Mouse (Mus musculus) forebrain, embryonic 12.5 days (tissue): ENCODE data around the gene Lrp5. TPM values are rescaled to one million over a fixed set of nuclear protein-coding genes. Genes with fewer than 3 reads are reported as not detected.

Source experiments
- ATAC-seq: fragments of 200-750 bp; cut with Nextera tagmentation; 2 replicates; pipeline ENCODE4 v1.8.0; 2017; ENCODE audit warnings: moderate TSS enrichment; ENCODE audit not compliant: low FRiP score
- H3K27ac ChIP-seq: fragments of 300-500 bp; sonication (generic); 2 replicates; pipeline ENCODE4 v1.5.1; 2016; ENCODE audit warnings: mild to moderate bottlenecking
- H3K27me3 ChIP-seq: fragments of 300-500 bp; sonication (generic); 2 replicates; pipeline ENCODE4 v1.6.1; 2016; ENCODE audit warnings: mild to moderate bottlenecking
- H3K36me3 ChIP-seq: fragments of 300-500 bp; sonication (generic); replicated peaks from 2 replicates; pipeline ENCODE4 v1.6.1; 2016; ENCODE audit warnings: mild to moderate bottlenecking
- H3K4me1 ChIP-seq: fragments of 300-500 bp; sonication (generic); 2 replicates; pipeline ENCODE4 v1.6.1; 2016
- H3K4me2 ChIP-seq: fragments of 300-500 bp; sonication (generic); 2 replicates; pipeline ENCODE4 v1.6.1; 2016; ENCODE audit warnings: mild to moderate bottlenecking, moderate library complexity
- H3K4me3 ChIP-seq: fragments of 300-500 bp; sonication (generic); replicated peaks from 2 replicates; pipeline ENCODE4 v1.5.1; 2016; ENCODE audit warnings: mild to moderate bottlenecking
- H3K9ac ChIP-seq: fragments of 300-500 bp; sonication (generic); 2 replicates; pipeline ENCODE4 v1.6.1; 2016; ENCODE audit warnings: mild to moderate bottlenecking
- H3K9me3 ChIP-seq: fragments of 300-500 bp; sonication (generic); 2 replicates; pipeline ENCODE4 v1.6.1; 2016
- WGBS: fragments of 180-500 bp; shearing (Covaris S2); methylation state at CpG from one replicate; pipeline ENCODE4 v1.1.7; 2016; 5-methylcytosine and 5-hydroxymethylcytosine counted together
- polyA plus RNA-seq: library from polyadenylated mRNA; unstranded; fragments of >200 nt; fragmentation: Nextera tagmentation; extraction: Ambion mirVana; gene quantifications from 2 replicates; pipeline ENCODE4 v1.2.1, GENCODE M21; 2016

Gene Lrp5
- polyA plus RNA-seq, 1 experiment from 2014 or later, result 3.2 TPM

DNA sequence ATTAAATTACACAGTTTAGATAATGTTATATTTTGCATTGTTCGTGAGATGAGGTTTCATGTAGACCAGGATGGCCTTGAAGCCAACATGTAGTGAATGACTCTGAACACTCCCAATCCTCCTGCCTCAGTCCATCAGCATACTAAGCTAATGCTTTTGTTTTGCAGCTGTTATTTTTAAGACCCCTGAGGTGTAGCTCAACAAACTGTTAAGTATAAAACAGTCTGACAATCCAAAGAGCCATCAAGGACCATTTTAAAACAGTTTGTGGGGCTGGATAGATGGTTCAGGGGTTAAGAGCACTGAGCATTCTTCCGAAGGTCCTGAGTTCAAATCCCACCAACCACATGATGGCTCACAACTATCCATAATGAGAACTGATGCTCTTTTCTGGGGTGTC is 124.1 kb downstream of the Lrp5 start:
- Histone ChIP-seq H3K9me3 (peaks cover 6% of the 10 kb centered on the region), H3K36me3 (peaks cover 20% of the 10 kb centered on the region; the same call in 1 of the 2 replicates), H3K4me1 (no peaks in the 10 kb centered on the region), H3K27ac (no peak overlapping the region), H3K4me3 (no peak overlapping the region), H3K9ac (no peak overlapping the region), H3K27me3 (no peaks in the 10 kb centered on the region), H3K4me2 (no peak overlapping the region)
- 95% methylated on average over 2 of the region's 2 CpGs for WGBS
- ATAC-seq, result no peak

DNA sequence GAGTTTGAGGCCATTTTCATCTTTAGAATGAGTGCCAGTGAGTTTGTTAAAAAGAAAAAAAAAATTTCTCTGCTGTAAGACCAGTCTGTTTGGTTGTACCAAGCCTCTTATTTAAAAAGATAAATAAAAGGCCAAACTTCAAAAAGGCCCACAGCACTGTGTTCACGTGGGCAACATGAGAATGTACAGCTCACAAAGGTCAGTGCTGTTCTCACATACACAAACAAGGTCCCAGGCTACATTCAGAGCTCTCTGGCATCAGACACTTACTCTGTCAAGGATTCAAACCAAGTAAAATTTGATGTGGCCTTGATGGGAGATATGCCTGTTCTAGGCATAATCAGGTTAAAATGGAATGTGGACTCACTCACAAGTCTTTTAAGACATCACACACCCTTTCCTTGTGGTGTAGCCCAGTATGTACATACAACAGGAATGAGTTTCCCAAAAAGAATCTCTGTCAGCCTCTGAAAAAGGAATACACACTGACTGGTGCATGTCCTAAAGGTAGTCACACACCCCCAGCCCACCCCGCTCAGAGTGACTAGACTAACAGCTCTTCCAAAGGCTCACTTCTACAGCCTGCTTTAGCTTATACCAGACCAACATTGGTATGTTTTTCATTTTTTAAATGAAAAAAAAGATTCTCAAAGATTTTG is 130.1 kb downstream of the Lrp5 start:
- Histone ChIP-seq H3K27me3 (no peaks in the 10 kb centered on the region), H3K36me3 (0 out of 2 replicates have a peak, but pooled peaks cover 7% of the 10 kb centered on the region), H3K4me1 (no peaks in the 10 kb centered on the region), H3K4me3 (no peak overlapping the region), H3K9ac (no peak overlapping the region), H3K4me2 (no peak overlapping the region), H3K27ac (no peak overlapping the region), H3K9me3 (peaks cover 4% of the 10 kb centered on the region)
- ATAC-seq, result no peak
- 98% methylated on average over 2 of the region's 2 CpGs for WGBS

DNA sequence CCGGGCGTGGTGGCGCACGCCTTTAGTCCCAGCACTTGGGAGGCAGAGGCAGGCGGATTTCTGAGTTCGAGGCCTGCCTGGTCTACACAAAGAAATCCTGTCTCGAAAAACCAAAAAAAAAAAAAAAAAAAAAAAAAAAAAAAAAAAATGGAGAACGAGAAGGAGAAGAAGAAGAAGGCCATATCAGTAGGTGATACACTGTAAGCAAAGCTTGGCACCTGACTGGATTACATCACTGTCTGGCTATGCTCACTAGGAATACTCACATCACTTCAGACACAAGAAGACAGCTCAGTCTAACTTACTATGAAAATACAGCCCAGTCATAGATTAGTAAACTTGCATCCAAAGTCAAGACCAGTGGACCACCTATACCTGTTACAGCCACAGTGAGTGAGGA is 131.6 kb downstream of the Lrp5 start:
- 94% methylated on average over 7 of the region's 8 CpGs for WGBS
- no peak for ATAC-seq
- Histone ChIP-seq H3K9ac (no peak overlapping the region), H3K27me3 (no peaks in the 10 kb centered on the region), H3K4me1 (no peaks in the 10 kb centered on the region), H3K9me3 (peaks cover 4% of the 10 kb centered on the region), H3K4me2 (no peak overlapping the region), H3K4me3 (no peak overlapping the region), H3K27ac (no peak overlapping the region), H3K36me3 (no peaks in the 10 kb centered on the region)

DNA sequence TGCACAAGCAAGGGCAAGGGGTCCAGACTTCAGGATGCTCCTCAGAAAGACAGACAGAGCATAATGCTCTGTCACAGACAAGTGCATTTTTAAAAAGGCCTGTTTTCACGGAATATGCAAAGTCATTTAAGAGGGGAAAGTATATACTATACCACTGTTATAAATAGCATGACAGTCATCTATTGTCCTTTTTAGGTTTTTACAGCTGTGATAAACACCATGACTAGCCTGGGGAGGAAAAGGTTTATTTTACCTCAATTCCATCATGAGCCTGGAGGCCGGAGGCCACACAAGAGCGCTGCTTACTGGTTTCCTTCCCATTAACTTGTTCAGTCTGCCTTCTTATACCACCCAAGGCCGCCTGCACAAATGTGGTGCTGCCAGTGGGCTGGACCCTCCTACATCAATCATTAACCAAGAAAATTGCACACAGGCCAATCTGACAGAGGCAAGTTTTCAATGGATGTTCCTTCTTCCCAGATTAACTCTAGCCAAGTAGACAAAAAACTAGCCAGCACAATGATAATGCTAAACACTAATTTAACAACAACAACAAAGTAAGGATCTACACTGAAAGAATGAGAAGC is 134.7 kb downstream of the Lrp5 start:
- 86% methylated on average over 4 of the region's 4 CpGs for WGBS
- no peak overlapping the region for H3K4me3 ChIP-seq
- no peaks in the 10 kb centered on the region for H3K27me3 ChIP-seq
- H3K4me2 ChIP-seq, result no peak overlapping the region
- ATAC-seq, result no peak
- H3K36me3 ChIP-seq, result peaks cover 6% of the 10 kb centered on the region; the same call in 1 of the 2 replicates
- H3K9me3 ChIP-seq, result no peaks in the 10 kb centered on the region
- no peak overlapping the region for H3K27ac ChIP-seq
- no peak overlapping the region for H3K9ac ChIP-seq
- H3K4me1 ChIP-seq, result no peaks in the 10 kb centered on the region

DNA sequence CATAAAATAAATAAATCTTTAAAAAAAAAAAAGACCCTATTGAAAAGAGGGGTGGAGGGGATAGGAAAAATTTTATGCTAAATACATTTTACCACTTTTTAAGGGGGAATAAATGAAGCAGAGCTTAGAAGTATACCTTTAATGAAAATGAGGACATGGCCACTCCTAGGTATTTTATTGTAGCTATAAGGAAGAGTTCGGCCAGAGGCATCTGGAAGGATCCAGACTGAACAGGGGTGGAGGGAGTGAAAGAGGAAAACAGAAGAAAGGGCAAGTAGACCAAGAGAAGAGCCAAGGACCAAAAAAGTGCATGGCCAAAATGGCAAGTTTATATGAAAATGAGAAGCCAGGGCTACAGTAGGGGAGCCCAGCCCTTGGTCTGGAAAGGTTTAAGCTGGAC is 136.3 kb downstream of the Lrp5 start:
- Histone ChIP-seq H3K27ac (no peak overlapping the region), H3K4me3 (no peak overlapping the region), H3K36me3 (peaks cover 6% of the 10 kb centered on the region; the same call in 1 of the 2 replicates), H3K27me3 (no peaks in the 10 kb centered on the region), H3K9me3 (no peaks in the 10 kb centered on the region), H3K4me2 (no peak overlapping the region), H3K4me1 (no peaks in the 10 kb centered on the region), H3K9ac (no peak overlapping the region)
- WGBS, result 94% methylated on average over 1 of the region's 1 CpGs
- ATAC-seq, result no peak

DNA sequence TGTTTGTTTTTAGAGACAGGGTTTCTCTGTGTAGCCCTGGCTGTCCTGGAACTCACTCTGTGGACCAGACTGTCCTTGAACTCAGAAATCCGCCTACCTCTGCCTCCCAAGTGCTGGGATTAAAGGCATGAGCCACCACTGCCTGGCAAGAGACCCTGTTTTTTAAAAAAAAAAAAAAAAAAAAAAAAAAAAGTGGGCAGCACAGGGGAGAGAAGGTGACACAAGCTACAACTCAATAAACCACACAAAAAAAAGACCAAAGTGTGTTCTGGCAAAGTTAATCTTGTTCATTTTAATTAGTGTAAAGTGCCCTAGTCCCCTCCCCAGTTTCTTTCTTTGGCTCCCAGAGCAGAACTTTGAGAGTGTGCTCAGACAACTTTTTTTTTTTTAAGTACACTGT is 137.1 kb downstream of the Lrp5 start:
- WGBS, result 82% methylated on average over 1 of the region's 1 CpGs
- H3K36me3 ChIP-seq, result peaks cover 6% of the 10 kb centered on the region; the same call in 1 of the 2 replicates
- H3K4me2 ChIP-seq, result no peak overlapping the region
- no peak overlapping the region for H3K27ac ChIP-seq
- no peak overlapping the region for H3K4me3 ChIP-seq
- no peaks in the 10 kb centered on the region for H3K4me1 ChIP-seq
- H3K27me3 ChIP-seq, result no peaks in the 10 kb centered on the region
- H3K9me3 ChIP-seq, result no peaks in the 10 kb centered on the region
- no peak for ATAC-seq
- H3K9ac ChIP-seq, result no peak overlapping the region

DNA sequence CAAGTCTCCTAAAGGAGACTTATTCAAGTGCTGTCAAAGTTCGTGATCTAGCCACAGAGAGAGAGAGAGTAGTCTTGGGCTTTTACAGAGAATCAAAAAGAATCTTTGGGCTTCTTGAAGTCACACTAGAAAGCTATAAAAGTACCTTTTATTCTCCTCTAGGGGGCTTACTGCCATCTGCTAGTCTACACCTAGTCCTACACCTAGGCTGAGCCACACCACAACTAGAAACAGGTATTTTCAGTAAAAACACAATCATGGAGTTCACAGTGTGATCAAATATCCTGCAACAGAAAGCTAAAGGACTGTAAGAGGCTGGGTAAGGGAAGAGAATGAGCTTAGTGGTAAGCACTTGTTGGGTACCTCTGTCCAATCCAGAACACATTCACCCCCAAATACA is 138.1 kb downstream of the Lrp5 start:
- Histone ChIP-seq H3K4me3 (no peak overlapping the region), H3K27me3 (no peaks in the 10 kb centered on the region), H3K36me3 (peaks cover 13% of the 10 kb centered on the region), H3K9ac (no peak overlapping the region), H3K4me2 (no peak overlapping the region), H3K4me1 (no peaks in the 10 kb centered on the region), H3K9me3 (no peaks in the 10 kb centered on the region), H3K27ac (no peak overlapping the region)
- 88% methylated on average over 1 of the region's 1 CpGs for WGBS
- no peak for ATAC-seq

DNA sequence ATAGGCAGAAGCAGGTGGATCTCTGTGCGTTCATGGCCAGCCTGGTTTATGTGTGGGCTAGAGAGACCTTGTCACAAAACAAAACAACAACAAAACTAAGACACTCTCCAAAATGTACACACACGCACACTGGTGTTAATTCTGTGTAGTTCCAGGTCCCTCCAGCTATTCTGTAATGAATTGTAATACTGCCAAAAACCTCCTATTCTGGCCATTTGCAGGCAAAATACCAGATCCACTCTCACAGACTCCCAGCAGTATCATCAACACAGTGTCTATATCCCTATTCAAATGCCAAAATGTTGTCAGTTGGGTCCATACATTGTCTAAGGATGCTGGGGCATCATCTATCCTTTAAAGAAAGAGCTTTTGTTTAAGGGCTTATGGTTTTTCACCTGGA is 141.4 kb downstream of the Lrp5 start:
- Histone ChIP-seq H3K27me3 (no peaks in the 10 kb centered on the region), H3K9me3 (no peaks in the 10 kb centered on the region), H3K4me1 (no peaks in the 10 kb centered on the region), H3K4me2 (no peak overlapping the region), H3K4me3 (no peak overlapping the region), H3K27ac (no peak overlapping the region), H3K9ac (no peak overlapping the region), H3K36me3 (peaks cover 31% of the 10 kb centered on the region)
- 100% methylated on average over 2 of the region's 2 CpGs for WGBS
- no peak for ATAC-seq

DNA sequence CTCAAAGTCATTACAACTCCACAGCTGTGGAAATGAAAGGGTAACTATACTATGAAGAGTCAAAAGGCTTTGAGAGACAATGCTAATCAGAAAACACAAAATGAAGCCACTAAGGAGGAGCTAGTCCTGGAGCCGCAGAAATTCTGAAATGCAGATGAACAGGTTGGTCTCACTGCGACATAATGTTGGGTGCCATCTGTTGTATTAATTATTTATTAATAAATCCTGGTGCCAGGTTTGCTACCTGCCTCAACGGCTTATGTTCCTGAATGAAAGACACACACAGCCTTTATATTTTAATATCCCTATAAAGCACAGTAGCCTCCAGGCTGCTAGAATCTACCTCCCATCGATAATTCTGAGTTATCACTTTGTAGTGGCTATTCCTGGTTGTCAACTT is 143.8 kb downstream of the Lrp5 start:
- Histone ChIP-seq H3K4me3 (no peak overlapping the region), H3K4me1 (no peaks in the 10 kb centered on the region), H3K27ac (no peak overlapping the region), H3K36me3 (peaks cover 40% of the 10 kb centered on the region), H3K27me3 (no peaks in the 10 kb centered on the region), H3K9ac (no peak overlapping the region), H3K9me3 (no peaks in the 10 kb centered on the region), H3K4me2 (no peak overlapping the region)
- 98% methylated on average over 4 of the region's 4 CpGs for WGBS
- ATAC-seq, result no peak

DNA sequence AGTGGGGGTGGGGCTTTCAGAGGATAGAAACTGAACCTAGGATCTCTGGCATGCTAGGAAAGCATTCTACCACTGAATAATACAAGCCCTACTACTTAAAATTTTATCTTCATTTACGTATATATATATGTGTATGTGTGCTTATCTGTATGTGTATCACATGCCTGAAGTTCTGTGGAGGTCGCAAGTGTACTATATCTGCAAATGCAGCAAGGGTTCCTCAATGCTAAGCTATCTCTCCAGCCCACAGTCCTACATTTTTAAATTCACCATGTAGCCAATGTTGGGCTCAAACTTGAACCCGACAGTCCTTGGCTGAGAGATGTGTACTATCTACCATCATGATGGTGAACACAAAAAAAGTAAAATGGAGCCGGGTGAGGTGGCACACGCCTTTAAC is 145.4 kb downstream of the Lrp5 start:
- no peak overlapping the region for H3K27ac ChIP-seq
- ATAC-seq, result no peak
- H3K4me1 ChIP-seq, result no peaks in the 10 kb centered on the region
- no peak overlapping the region for H3K4me2 ChIP-seq
- H3K9me3 ChIP-seq, result no peaks in the 10 kb centered on the region
- peaks cover 41% of the 10 kb centered on the region for H3K36me3 ChIP-seq
- WGBS, result 93% methylated on average over 5 of the region's 5 CpGs
- no peak overlapping the region for H3K4me3 ChIP-seq
- no peak overlapping the region for H3K9ac ChIP-seq
- H3K27me3 ChIP-seq, result no peaks in the 10 kb centered on the region

DNA sequence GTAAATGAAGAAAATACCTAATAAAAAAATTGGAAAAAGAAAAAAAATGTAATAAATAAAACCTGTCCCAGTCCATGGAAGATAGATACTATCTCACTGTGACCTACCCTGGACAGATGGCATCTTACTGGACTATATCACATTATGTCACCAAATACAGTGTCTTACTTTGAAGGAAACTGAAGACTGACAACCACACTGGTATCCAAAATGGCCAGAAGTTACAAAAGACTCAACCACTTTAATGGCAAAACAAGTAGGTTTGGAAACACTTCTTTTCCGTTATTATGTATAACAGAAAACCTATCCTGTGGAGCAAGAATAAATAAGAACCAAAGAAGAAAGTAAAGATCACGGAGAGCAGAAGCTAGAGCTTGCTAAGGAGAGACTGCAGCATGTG is 146.1 kb downstream of the Lrp5 start:
- Histone ChIP-seq H3K4me2 (no peak overlapping the region), H3K4me3 (no peak overlapping the region), H3K27ac (no peak overlapping the region), H3K36me3 (peaks cover 41% of the 10 kb centered on the region), H3K27me3 (no peaks in the 10 kb centered on the region), H3K4me1 (no peaks in the 10 kb centered on the region), H3K9ac (no peak overlapping the region), H3K9me3 (no peaks in the 10 kb centered on the region)
- ATAC-seq, result no peak
- 94% methylated on average over 2 of the region's 2 CpGs for WGBS

DNA sequence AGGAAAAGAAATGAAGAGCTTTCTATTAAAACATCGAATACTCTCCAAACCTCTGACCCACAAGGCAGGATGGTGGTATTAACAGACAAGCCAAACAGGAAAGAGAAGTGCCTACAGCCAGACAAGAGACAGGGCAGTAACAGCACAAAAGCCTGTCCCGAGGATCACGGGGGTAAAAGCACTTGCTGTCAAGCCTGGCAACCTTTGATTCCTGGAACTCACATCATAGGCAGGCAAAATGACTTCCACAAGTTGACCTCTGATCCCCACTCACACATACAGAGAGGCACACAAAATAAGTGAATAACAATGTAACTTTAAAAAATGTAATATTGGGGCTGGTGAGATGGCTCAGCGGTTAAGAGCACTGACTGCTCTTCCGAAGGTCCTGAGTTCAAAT is 146.9 kb downstream of the Lrp5 start:
- no peak for ATAC-seq
- WGBS, result 95% methylated on average over 5 of the region's 5 CpGs
- no peaks in the 10 kb centered on the region for H3K27me3 ChIP-seq

DNA sequence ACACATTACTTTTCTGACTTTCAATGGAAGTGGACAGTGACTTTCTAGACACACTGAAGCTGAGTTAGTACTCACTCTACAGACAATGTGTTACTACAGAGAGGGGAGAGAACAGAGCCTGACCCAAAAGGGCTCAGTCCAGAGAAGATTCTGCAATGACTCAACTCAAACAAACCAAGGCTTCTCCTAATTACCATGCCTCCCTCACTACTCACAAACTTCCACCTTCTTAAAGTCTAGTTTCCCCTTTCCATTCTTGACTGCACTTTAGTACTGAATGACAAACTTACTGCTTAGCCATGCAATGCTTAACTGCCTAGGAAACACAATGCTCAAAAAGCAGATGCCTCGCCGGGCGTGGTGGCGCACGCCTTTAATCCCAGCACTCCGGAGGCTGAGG is 148.7 kb downstream of the Lrp5 start:
- Histone ChIP-seq H3K27ac (no peak overlapping the region), H3K4me2 (no peak overlapping the region), H3K9ac (no peak overlapping the region), H3K4me1 (no peaks in the 10 kb centered on the region), H3K27me3 (no peaks in the 10 kb centered on the region), H3K9me3 (no peaks in the 10 kb centered on the region), H3K4me3 (no peak overlapping the region), H3K36me3 (peaks cover 27% of the 10 kb centered on the region)
- 96% methylated on average over 6 of the region's 6 CpGs for WGBS
- no peak for ATAC-seq

More for the DNA sequence above, 146.9 kb downstream of the Lrp5 start:
- Histone ChIP-seq H3K9ac (no peak overlapping the region), H3K9me3 (no peaks in the 10 kb centered on the region), H3K4me2 (no peak overlapping the region), H3K4me1 (no peaks in the 10 kb centered on the region), H3K4me3 (no peak overlapping the region), H3K36me3 (peaks cover 41% of the 10 kb centered on the region), H3K27ac (no peak overlapping the region)
